Mouse (Mus musculus) midbrain, postnatal 0 days (tissue): ENCODE data around the gene Hspbp1. TPM values are rescaled to one million over a fixed set of nuclear protein-coding genes. Genes with fewer than 3 reads are reported as not detected.

Experiments
- ATAC-seq: fragments of 200-750 bp; cut with Nextera tagmentation; 2 replicates; pipeline ENCODE4 v1.8.0; 2017; ENCODE audit warnings: moderate number of reproducible peaks, mild to moderate bottlenecking, moderate TSS enrichment, moderate library complexity; ENCODE audit not compliant: low FRiP score
- DNase-seq: peaks from one replicate; pipeline ENCODE4 v3.0.0-alpha.2; 2015; ENCODE audit warnings: low spot score
- H3K27ac ChIP-seq: fragments of 300-500 bp; sonication (generic); 2 replicates; pipeline ENCODE4 v1.5.1; 2014; ENCODE audit warnings: low read depth, mild to moderate bottlenecking, low read length, mixed read lengths
- H3K27me3 ChIP-seq: fragments of 300-500 bp; sonication (generic); 2 replicates; pipeline ENCODE4 v1.6.1; 2014; ENCODE audit warnings: low read length, control low read depth, mixed read lengths; ENCODE audit not compliant: insufficient read depth
- H3K36me3 ChIP-seq: fragments of 300-500 bp; sonication (generic); 2 replicates; pipeline ENCODE4 v1.6.1; 2014; ENCODE audit warnings: low read length, control low read depth, mixed read lengths; ENCODE audit not compliant: insufficient read depth
- H3K4me1 ChIP-seq: fragments of 300-500 bp; sonication (generic); 2 replicates; pipeline ENCODE4 v1.6.1; 2014; ENCODE audit warnings: mild to moderate bottlenecking, control low read depth, antibody characterized with exemption, low read length, mixed read lengths; ENCODE audit not compliant: insufficient read depth
- H3K4me2 ChIP-seq: fragments of 300-500 bp; sonication (generic); 2 replicates; pipeline ENCODE4 v1.6.1; 2014; ENCODE audit warnings: low read depth, mild to moderate bottlenecking, low read length, mixed read lengths; ENCODE audit not compliant: poor library complexity, severe bottlenecking
- H3K4me3 ChIP-seq: fragments of 300-500 bp; sonication (generic); 2 replicates; pipeline ENCODE4 v1.5.1; 2014; ENCODE audit warnings: low read depth, mild to moderate bottlenecking, low read length, moderate library complexity
- H3K9ac ChIP-seq: fragments of 300-500 bp; sonication (generic); replicated peaks from 2 replicates; pipeline ENCODE4 v1.6.1; 2014; ENCODE audit warnings: mild to moderate bottlenecking, low read length, moderate library complexity, mixed read lengths; ENCODE audit not compliant: poor library complexity, severe bottlenecking
- H3K9me3 ChIP-seq: fragments of 300-500 bp; sonication (generic); 2 replicates; pipeline ENCODE4 v1.6.1; 2016; ENCODE audit warnings: low read length, control low read depth
- CTCF ChIP-seq: IDR thresholded peaks from 2 replicates; pipeline ENCODE4 v1.5.1; 2016; ENCODE audit warnings: antibody characterized with exemption, mild to moderate bottlenecking
- whole genome bisulfite sequencing: fragments of 180-500 bp; shearing (Covaris S2); extraction: QIAGEN DNeasy Blood & Tissue Kit; methylation state at CpG from one replicate; pipeline ENCODE4 v1.1.7; 2014; 5-methylcytosine and 5-hydroxymethylcytosine counted together
- polyA plus RNA-seq: library from polyadenylated mRNA; unstranded; fragments of >200 nt; fragmentation: Nextera tagmentation; extraction: Ambion mirVana; gene quantifications from 2 replicates; pipeline ENCODE4 v1.2.1, GENCODE M21; 2015
- total RNA-seq: library from RNA; depleted of rRNA; stranded (reverse); fragments of >200 nt; gene quantifications from 2 replicates; pipeline ENCODE4 v1.2.3, GENCODE M21; 2014

Hspbp1 gene
- total and polyA plus RNA-seq, 2 experiments from 2014 or later: 193 to 247 TPM

DNA sequence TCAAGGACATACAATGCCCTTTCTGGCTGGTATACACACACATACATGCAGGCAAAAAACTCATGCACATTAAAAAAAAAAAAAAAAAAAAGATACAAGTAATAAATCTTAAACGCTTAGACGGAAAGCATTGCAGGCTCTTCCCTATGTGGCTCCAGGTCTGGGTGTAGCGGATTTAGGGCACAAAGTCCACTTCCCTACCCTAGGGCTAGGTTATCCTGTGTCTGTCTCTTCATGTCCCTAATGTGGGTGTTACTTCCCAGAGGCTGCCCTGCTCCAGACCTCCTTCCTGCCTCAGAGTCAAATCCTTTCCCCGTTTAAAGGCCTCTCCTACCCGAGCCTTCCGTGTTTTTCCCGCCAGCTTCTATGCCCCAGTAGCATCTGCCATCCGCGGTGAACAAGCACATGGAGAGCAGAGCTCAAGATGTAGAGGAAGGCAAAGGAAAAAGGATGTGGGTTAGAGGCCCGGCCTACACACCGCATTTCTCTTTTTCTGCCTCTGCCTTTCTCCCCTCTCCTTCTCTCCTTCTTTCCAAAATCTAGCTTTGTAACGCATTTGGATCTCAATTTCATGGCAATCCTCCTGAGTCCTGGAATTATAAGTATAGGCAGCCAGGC is 10.6 kb downstream of the Hspbp1 start:
- no peak for TF ChIP-seq CTCF
- H3K4me1 ChIP-seq: no peaks in the 10 kb centered on the region
- H3K27me3 ChIP-seq: no peaks in the 10 kb centered on the region
- H3K4me2 ChIP-seq: no peak overlapping the region
- H3K9ac ChIP-seq: no peak overlapping the region
- no peak for ATAC-seq
- H3K36me3 ChIP-seq: peaks cover 49% of the 10 kb centered on the region
- H3K9me3 ChIP-seq: no peaks in the 10 kb centered on the region
- WGBS: 92% methylated on average over 12 of the region's 12 CpGs
- DNase-seq: no peak
- no peak overlapping the region for H3K4me3 ChIP-seq
- no peak overlapping the region for H3K27ac ChIP-seq

DNA sequence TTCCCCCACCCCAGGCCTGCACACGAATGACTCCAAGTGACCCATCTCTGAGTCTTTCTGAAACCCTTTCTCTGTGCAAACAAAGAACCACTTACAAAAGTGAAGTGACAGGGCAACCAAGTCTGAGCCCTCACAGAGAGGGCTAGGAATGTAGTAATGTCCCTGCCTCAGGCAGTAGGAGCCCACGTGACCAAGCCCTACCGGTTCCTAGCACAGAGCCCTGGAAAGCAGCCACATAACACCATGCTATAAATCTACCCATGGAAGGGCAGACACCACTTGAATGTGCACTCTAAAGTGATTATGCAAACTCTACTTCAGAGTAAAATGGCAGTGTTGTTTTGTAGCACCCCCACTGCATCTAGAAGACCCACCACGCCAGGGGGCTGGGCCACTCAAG is 12.9 kb downstream of the Hspbp1 start:
- no peaks in the 10 kb centered on the region for H3K9me3 ChIP-seq
- no peak overlapping the region for H3K9ac ChIP-seq
- 80% methylated on average over 4 of the region's 4 CpGs for WGBS
- H3K4me2 ChIP-seq: no peak overlapping the region
- H3K4me3 ChIP-seq: no peak overlapping the region
- ATAC-seq: no peak
- H3K27me3 ChIP-seq: no peaks in the 10 kb centered on the region
- no peaks in the 10 kb centered on the region for H3K4me1 ChIP-seq
- no peak for TF ChIP-seq CTCF
- peaks cover 42% of the 10 kb centered on the region for H3K36me3 ChIP-seq
- no peak overlapping the region for H3K27ac ChIP-seq
- DNase-seq: no peak

DNA sequence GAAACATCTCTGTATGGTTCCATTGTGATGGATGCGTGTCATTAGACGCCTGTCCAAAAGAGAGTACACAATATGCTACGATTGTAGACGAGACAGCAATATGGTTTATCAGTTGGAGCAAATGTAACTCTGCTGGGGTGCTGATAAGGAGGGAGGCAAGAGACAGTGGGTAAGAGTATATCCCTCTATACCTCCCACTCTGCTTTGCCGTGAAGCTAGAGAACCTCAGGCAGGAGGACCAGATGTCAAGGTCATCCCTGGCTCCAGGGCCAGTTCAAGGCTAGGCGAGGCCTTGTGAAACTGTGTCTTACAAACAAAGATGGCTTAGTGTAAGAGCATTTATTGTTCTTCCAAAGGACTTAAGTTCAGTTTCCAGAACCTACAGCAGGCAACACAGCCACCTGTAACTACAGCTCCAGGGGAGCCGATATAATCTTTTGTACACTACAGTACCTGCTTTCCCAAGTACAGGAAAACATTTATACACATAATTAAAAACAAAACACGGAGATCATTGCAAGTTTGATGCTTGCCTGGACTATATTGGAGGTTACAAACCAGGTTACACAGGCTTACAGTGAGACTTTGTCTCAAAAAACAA is 14.1 kb downstream of the Hspbp1 start:
- H3K36me3 ChIP-seq: peaks cover 44% of the 10 kb centered on the region
- DNase-seq (no peak), ATAC-seq (no peak)
- H3K4me2 ChIP-seq: no peak overlapping the region
- H3K9me3 ChIP-seq: no peaks in the 10 kb centered on the region
- WGBS: 95% methylated on average over 8 of the region's 8 CpGs
- no peak overlapping the region for H3K27ac ChIP-seq
- H3K4me1 ChIP-seq: no peaks in the 10 kb centered on the region
- TF ChIP-seq CTCF: no peak
- H3K9ac ChIP-seq: no peak overlapping the region
- no peak overlapping the region for H3K4me3 ChIP-seq
- H3K27me3 ChIP-seq: no peaks in the 10 kb centered on the region

DNA sequence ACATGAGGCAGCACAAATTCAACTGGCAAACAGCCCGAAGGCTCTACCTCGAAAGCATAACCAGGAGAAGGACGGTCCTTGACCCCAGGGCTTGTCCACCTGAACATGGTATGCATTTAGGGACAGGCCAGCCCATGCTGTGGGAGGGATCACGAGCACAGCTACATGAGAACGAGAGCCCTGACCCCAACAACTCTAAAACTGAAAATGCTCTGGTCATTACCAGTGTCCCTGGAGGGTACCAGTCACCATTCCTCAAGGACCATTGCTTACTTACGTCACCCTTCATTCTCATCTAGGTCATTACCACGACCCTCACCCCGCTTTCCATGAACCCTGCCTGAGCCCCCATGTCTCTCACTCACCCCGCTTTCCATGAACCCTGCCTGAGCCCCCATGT is 15.7 kb downstream of the Hspbp1 start:
- WGBS: 97% methylated on average over 9 of the region's 9 CpGs
- TF ChIP-seq CTCF: no peak
- Histone ChIP-seq H3K27ac (no peak overlapping the region), H3K27me3 (no peaks in the 10 kb centered on the region), H3K9me3 (no peaks in the 10 kb centered on the region), H3K4me3 (no peak overlapping the region), H3K9ac (no peak overlapping the region), H3K36me3 (peaks cover 44% of the 10 kb centered on the region), H3K4me2 (no peak overlapping the region), H3K4me1 (no peaks in the 10 kb centered on the region)
- ATAC-seq (no peak), DNase-seq (no peak)

DNA sequence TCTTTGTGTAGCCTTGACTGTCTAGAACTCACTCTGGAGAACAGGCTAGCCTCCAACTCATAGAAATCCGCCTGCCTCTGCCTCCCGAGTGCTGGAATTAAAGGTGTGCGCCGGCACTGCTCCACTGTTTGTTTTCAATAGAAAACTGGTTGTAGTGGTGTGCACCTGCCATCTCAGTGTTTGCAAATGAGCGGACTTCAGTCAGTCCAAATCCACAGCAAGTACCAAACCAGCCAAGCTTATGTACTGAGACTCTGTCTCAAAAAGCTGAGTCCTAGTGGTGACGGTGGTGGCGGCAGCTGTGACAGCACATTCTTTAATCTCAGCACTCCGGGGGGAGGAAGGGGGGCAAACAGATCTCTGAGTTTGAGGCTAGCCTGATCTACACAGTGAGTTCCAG is 16.4 kb downstream of the Hspbp1 start:
- no peaks in the 10 kb centered on the region for H3K27me3 ChIP-seq
- peaks cover 44% of the 10 kb centered on the region for H3K36me3 ChIP-seq
- H3K4me2 ChIP-seq: no peak overlapping the region
- H3K9ac ChIP-seq: no peak overlapping the region
- DNase-seq (no peak), ATAC-seq (no peak)
- TF ChIP-seq CTCF: no peak
- no peaks in the 10 kb centered on the region for H3K9me3 ChIP-seq
- H3K27ac ChIP-seq: no peak overlapping the region
- 93% methylated on average over 8 of the region's 8 CpGs for WGBS
- no peaks in the 10 kb centered on the region for H3K4me1 ChIP-seq
- no peak overlapping the region for H3K4me3 ChIP-seq

DNA sequence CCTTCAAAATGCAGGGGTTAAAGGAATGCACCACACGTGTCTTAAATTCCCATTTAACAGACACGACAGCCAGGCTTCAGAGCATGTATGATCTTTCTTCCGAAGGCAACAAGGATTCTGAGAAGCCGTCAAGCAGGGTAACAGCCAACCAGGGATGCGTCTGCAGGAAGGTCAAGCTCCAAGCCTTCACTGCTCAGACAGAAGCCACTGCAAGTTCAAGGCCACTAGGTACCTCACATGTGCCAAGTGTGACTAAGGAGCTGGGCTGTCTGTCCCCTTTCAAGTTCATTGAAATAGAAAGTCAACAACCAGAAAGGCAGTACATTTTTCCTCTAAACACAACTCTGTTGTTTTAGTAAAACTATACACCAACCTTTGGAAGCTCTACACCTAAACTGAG is 18.0 kb downstream of the Hspbp1 start:
- ATAC-seq: no peak
- H3K36me3 ChIP-seq: peaks cover 48% of the 10 kb centered on the region
- H3K27me3 ChIP-seq: no peaks in the 10 kb centered on the region
- H3K9ac ChIP-seq: no peak overlapping the region
- DNase-seq: no peak
- no peaks in the 10 kb centered on the region for H3K4me1 ChIP-seq
- H3K9me3 ChIP-seq: no peaks in the 10 kb centered on the region
- no peak overlapping the region for H3K27ac ChIP-seq
- WGBS: 97% methylated on average over 5 of the region's 5 CpGs
- H3K4me2 ChIP-seq: no peak overlapping the region
- TF ChIP-seq CTCF: no peak
- H3K4me3 ChIP-seq: no peak overlapping the region
